Mouse (Mus musculus) intestine, embryonic 16.5 days (tissue): ENCODE results near the gene Mocs3. TPM values are rescaled to one million over a fixed set of nuclear protein-coding genes. Genes with fewer than 3 reads are reported as not detected.

ENCODE experiments used
- ATAC-seq: fragments of 200-750 bp; cut with Nextera tagmentation; 2 replicates; pipeline ENCODE4 v1.8.0; 2017; ENCODE audit warnings: moderate TSS enrichment, moderate library complexity
- H3K27ac ChIP-seq: fragments of 300-500 bp; sonication (generic); 2 replicates; pipeline ENCODE4 v1.5.1; 2014; ENCODE audit warnings: mild to moderate bottlenecking, low read length
- H3K27me3 ChIP-seq: fragments of 300-500 bp; sonication (generic); replicated peaks from 2 replicates; pipeline ENCODE4 v1.6.1; 2014; ENCODE audit warnings: low read length, control low read depth, mixed read lengths; ENCODE audit not compliant: control insufficient read depth, insufficient read depth
- H3K36me3 ChIP-seq: fragments of 300-500 bp; sonication (generic); 2 replicates; pipeline ENCODE4 v1.6.1; 2014; ENCODE audit warnings: low read length, control low read depth; ENCODE audit not compliant: control insufficient read depth, insufficient read depth
- H3K4me1 ChIP-seq: fragments of 300-500 bp; sonication (generic); 2 replicates; pipeline ENCODE4 v1.6.1; 2014; ENCODE audit warnings: low read length, control low read depth, mixed read lengths; ENCODE audit not compliant: control insufficient read depth, insufficient read depth
- H3K4me2 ChIP-seq: fragments of 300-500 bp; sonication (generic); 2 replicates; pipeline ENCODE4 v1.6.1; 2014; ENCODE audit warnings: low read depth, low read length, control low read depth
- H3K4me3 ChIP-seq: fragments of 300-500 bp; sonication (generic); 2 replicates; pipeline ENCODE4 v1.5.1; 2014; ENCODE audit warnings: mild to moderate bottlenecking, low read length
- H3K9ac ChIP-seq: fragments of 300-500 bp; sonication (generic); 2 replicates; pipeline ENCODE4 v1.6.1; 2014; ENCODE audit warnings: low read depth, low read length
- H3K9me3 ChIP-seq: fragments of 300-500 bp; sonication (generic); 2 replicates; pipeline ENCODE4 v1.6.1; 2016; ENCODE audit warnings: low read length, control low read depth; ENCODE audit not compliant: control insufficient read depth
- WGBS: fragments of 180-500 bp; shearing (Covaris S2); extraction: QIAGEN DNeasy Blood & Tissue Kit; methylation state at CpG from one replicate; pipeline ENCODE4 v1.1.7; 2014; 5-methylcytosine and 5-hydroxymethylcytosine counted together
- polyA plus RNA-seq: library from polyadenylated mRNA; unstranded; fragments of >200 nt; fragmentation: Nextera tagmentation; extraction: Ambion mirVana; gene quantifications from 2 replicates; pipeline ENCODE4 v1.2.1, GENCODE M21; 2015

The Mocs3 gene
- polyA plus RNA-seq, 1 experiment from 2014 or later = 3.4 TPM

- no peak for ATAC-seq
Measured at GRCm38 (mm10) chr2:168233286-168233685, 2.9 kb downstream of the Mocs3 start.

GRCm38 (mm10) chr2:168238335-168238734 lies 7.9 kb downstream of the Mocs3 start:
- Histone ChIP-seq H3K9ac (no peak overlapping the region), H3K4me2 (no peak overlapping the region), H3K4me3 (no peak overlapping the region), H3K27ac (no peak overlapping the region), H3K27me3 (no peaks in the 10 kb centered on the region), H3K4me1 (no peaks in the 10 kb centered on the region), H3K9me3 (no peaks in the 10 kb centered on the region), H3K36me3 (0 out of 2 replicates have a peak, but pooled peaks cover 8% of the 10 kb centered on the region)
- ATAC-seq = no peak
- WGBS = 85% methylated on average over 4 of the region's 4 CpGs

More at GRCm38 (mm10) chr2:168233286-168233685, 2.9 kb downstream of the Mocs3 start:
- Histone ChIP-seq H3K27ac (no peak overlapping the region), H3K9me3 (no peaks in the 10 kb centered on the region), H3K36me3 (0 out of 2 replicates have a peak, but pooled peaks cover 8% of the 10 kb centered on the region), H3K9ac (no peak overlapping the region), H3K4me3 (no peak overlapping the region), H3K27me3 (no peaks in the 10 kb centered on the region), H3K4me1 (peaks cover 26% of the 10 kb centered on the region), H3K4me2 (no peak overlapping the region)
- WGBS = 86% methylated on average over 5 of the region's 5 CpGs

GRCm38 (mm10) chr2:168242841-168243240 lies 12.4 kb downstream of the Mocs3 start:
- no peak overlapping the region for H3K4me3 ChIP-seq
- H3K4me1 ChIP-seq = no peaks in the 10 kb centered on the region
- no peak overlapping the region for H3K27ac ChIP-seq
- ATAC-seq = no peak
- no peaks in the 10 kb centered on the region for H3K9me3 ChIP-seq
- H3K27me3 ChIP-seq = no peaks in the 10 kb centered on the region
- no peak overlapping the region for H3K4me2 ChIP-seq
- no peaks in the 10 kb centered on the region for H3K36me3 ChIP-seq
- H3K9ac ChIP-seq = no peak overlapping the region

- Histone ChIP-seq H3K4me2 (no peak overlapping the region), H3K4me3 (no peak overlapping the region), H3K4me1 (no peaks in the 10 kb centered on the region), H3K27ac (no peak overlapping the region), H3K9me3 (no peaks in the 10 kb centered on the region), H3K36me3 (no peaks in the 10 kb centered on the region), H3K9ac (no peak overlapping the region), H3K27me3 (no peaks in the 10 kb centered on the region)
- no peak for ATAC-seq
- 81% methylated on average over 4 of the region's 4 CpGs for WGBS
Measured at GRCm38 (mm10) chr2:168243278-168243677, 12.9 kb downstream of the Mocs3 start.

GRCm38 (mm10) chr2:168245571-168245970 lies 15.1 kb downstream of the Mocs3 start:
- H3K9me3 ChIP-seq = no peaks in the 10 kb centered on the region
- no peak overlapping the region for H3K9ac ChIP-seq
- no peak overlapping the region for H3K4me3 ChIP-seq
- no peaks in the 10 kb centered on the region for H3K36me3 ChIP-seq
- no peaks in the 10 kb centered on the region for H3K27me3 ChIP-seq
- H3K4me2 ChIP-seq = no peak overlapping the region
- WGBS = 40% methylated on average over 8 of the region's 8 CpGs
- H3K4me1 ChIP-seq = no peaks in the 10 kb centered on the region
- no peak overlapping the region for H3K27ac ChIP-seq
- ATAC-seq = no peak

- H3K27me3 ChIP-seq = no peaks in the 10 kb centered on the region
- 79% methylated on average over 8 of the region's 8 CpGs for WGBS
- H3K4me3 ChIP-seq = no peak overlapping the region
- no peak for ATAC-seq
- H3K9ac ChIP-seq = no peak overlapping the region
- no peaks in the 10 kb centered on the region for H3K9me3 ChIP-seq
- H3K4me1 ChIP-seq = no peaks in the 10 kb centered on the region
- H3K27ac ChIP-seq = no peak overlapping the region
- H3K4me2 ChIP-seq = no peak overlapping the region
- no peaks in the 10 kb centered on the region for H3K36me3 ChIP-seq
Measured at GRCm38 (mm10) chr2:168248167-168248855, 17.9 kb downstream of the Mocs3 start.

- H3K36me3 ChIP-seq = no peaks in the 10 kb centered on the region
- no peak overlapping the region for H3K4me2 ChIP-seq
- H3K4me1 ChIP-seq = no peaks in the 10 kb centered on the region
- H3K27ac ChIP-seq = no peak overlapping the region
- H3K4me3 ChIP-seq = no peak overlapping the region
- WGBS = 41% methylated on average over 2 of the region's 2 CpGs
- no peak overlapping the region for H3K9ac ChIP-seq
- H3K27me3 ChIP-seq = no peaks in the 10 kb centered on the region
- H3K9me3 ChIP-seq = no peaks in the 10 kb centered on the region
- no peak for ATAC-seq
Measured at GRCm38 (mm10) chr2:168248856-168249245, 18.4 kb downstream of the Mocs3 start.

- no peaks in the 10 kb centered on the region for H3K4me1 ChIP-seq
- H3K27ac ChIP-seq = no peak overlapping the region
- H3K4me3 ChIP-seq = no peak overlapping the region
- no peak overlapping the region for H3K4me2 ChIP-seq
- peak; percentile 70 for ATAC-seq
- H3K27me3 ChIP-seq = no peaks in the 10 kb centered on the region
- no peak overlapping the region for H3K9ac ChIP-seq
- 18% methylated on average over 8 of the region's 8 CpGs for WGBS
- no peaks in the 10 kb centered on the region for H3K36me3 ChIP-seq
- H3K9me3 ChIP-seq = no peaks in the 10 kb centered on the region
Measured at GRCm38 (mm10) chr2:168250270-168250669, 19.8 kb downstream of the Mocs3 start.

GRCm38 (mm10) chr2:168252639-168253292 lies 22.3 kb downstream of the Mocs3 start:
- Histone ChIP-seq H3K27ac (no peak overlapping the region), H3K4me1 (no peaks in the 10 kb centered on the region), H3K27me3 (no peaks in the 10 kb centered on the region), H3K9me3 (no peaks in the 10 kb centered on the region), H3K4me3 (no peak overlapping the region), H3K36me3 (no peaks in the 10 kb centered on the region), H3K4me2 (no peak overlapping the region), H3K9ac (no peak overlapping the region)
- WGBS = 16% methylated on average over 16 of the region's 16 CpGs
- no peak for ATAC-seq
